Mouse (Mus musculus) lung, adult 2 months (tissue): ENCODE results near the gene Msi2.

Experiments used
- CTCF ChIP-seq: fragments of 200-500 bp; IDR thresholded peaks from 2 replicates; pipeline ENCODE4 v1.5.1; 2011; ENCODE audit warnings: mild to moderate bottlenecking, low read length, control low read depth; ENCODE audit not compliant: insufficient read depth
- POLR2A ChIP-seq: fragments of 200-500 bp; IDR thresholded peaks from 2 replicates; pipeline ENCODE4 v1.6.1; 2011; ENCODE audit warnings: low read depth, mild to moderate bottlenecking, control low read depth, low read length, borderline replicate concordance; ENCODE audit errors: extremely low read depth

DNA sequence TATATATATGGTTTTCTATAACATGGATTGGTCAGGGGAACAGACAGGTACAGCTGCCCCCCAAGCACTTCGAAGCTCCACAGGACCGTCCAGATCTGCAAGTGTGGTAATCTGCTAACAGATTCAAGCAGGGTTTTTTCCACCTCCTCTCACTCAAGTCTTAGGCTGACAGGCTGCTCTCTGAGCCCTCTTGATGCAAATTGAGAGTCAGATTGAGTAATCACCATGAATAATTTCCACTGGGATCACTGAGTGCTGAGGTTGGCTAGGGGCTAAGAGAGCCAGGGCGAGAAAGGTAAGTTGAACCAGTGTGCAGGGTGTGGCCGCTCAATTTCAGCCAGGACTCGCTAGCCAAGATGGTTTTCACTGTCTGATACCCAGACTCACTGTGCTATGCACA is 238.8 kb downstream of the Msi2 start:
- TF ChIP-seq CTCF, result no peak
- TF ChIP-seq POLR2A, result no peak
